Mouse (Mus musculus): Measurements from ENCODE around the gene Zbtb5. TPM values are rescaled to one million over a fixed set of nuclear protein-coding genes. Genes with fewer than 3 reads are reported as not detected.
"Not testable (repeated sequence)": the region's sequence is repeated elsewhere in the genome, so short reads cannot be mapped to it uniquely, and the experiment has no call there.

Zbtb5 gene
- 38.7 TPM in 2 replicates for polyA plus RNA-seq (2016; fragmentation: Nextera tagmentation; extraction: Ambion mirVana)

GRCm38 (mm10) chr4:45012105-45012975 lies at the start of gene Zbtb5:
TSS of gene Zbtb5 (minus strand) at chr4:45012412.
- no peaks in the 10 kb centered on the region for H3K36me3 ChIP-seq
- no peaks in the 10 kb centered on the region for H3K9me3 ChIP-seq
- ATAC-seq (ENCODE audit: insufficient number of reproducible peaks, insufficient read depth, low FRiP score, low TSS enrichment), result peak; percentile 98
- H3K4me3 ChIP-seq, result peak within 1 kb of the TSS; percentile 76
- peak within 1 kb of the TSS; percentile 75 for H3K4me2 ChIP-seq (replicated peaks)
- peak within 1 kb of the TSS; percentile 97 for H3K27ac ChIP-seq
- H3K4me1 ChIP-seq, result peaks cover 19% of the 10 kb centered on the region
- under 1% methylated on average over 62 of the region's 63 CpGs for WGBS
- no peaks in the 10 kb centered on the region for H3K27me3 ChIP-seq
- peak within 1 kb of the TSS; percentile 82 for H3K9ac ChIP-seq

GRCm38 (mm10) chr4:45055451-45055850 lies 43.2 kb upstream of the Zbtb5 start:
- no peak overlapping the region for H3K4me2 ChIP-seq (replicated peaks)
- H3K36me3 ChIP-seq, result peaks cover 52% of the 10 kb centered on the region
- H3K27ac ChIP-seq, result no peak overlapping the region
- no peak for ATAC-seq (ENCODE audit: insufficient number of reproducible peaks, insufficient read depth, low FRiP score, low TSS enrichment)
- H3K4me1 ChIP-seq, result no peaks in the 10 kb centered on the region
- no peak overlapping the region for H3K4me3 ChIP-seq
- H3K27me3 ChIP-seq, result no peaks in the 10 kb centered on the region
- no peak overlapping the region for H3K9ac ChIP-seq
- WGBS, result 91% methylated on average over 8 of the region's 8 CpGs
- H3K9me3 ChIP-seq, result no peaks in the 10 kb centered on the region

GRCm38 (mm10) chr4:45054862-45055261 lies 42.6 kb upstream of the Zbtb5 start:
- H3K27me3 ChIP-seq, result no peaks in the 10 kb centered on the region
- no peaks in the 10 kb centered on the region for H3K4me1 ChIP-seq
- no peaks in the 10 kb centered on the region for H3K9me3 ChIP-seq
- no peak overlapping the region for H3K4me3 ChIP-seq
- 45% methylated on average over 3 of the region's 3 CpGs for WGBS
- no peak overlapping the region for H3K27ac ChIP-seq
- H3K9ac ChIP-seq, result no peak overlapping the region
- peaks cover 52% of the 10 kb centered on the region for H3K36me3 ChIP-seq
- no peak for ATAC-seq (ENCODE audit: insufficient number of reproducible peaks, insufficient read depth, low FRiP score, low TSS enrichment)
- H3K4me2 ChIP-seq (replicated peaks), result no peak overlapping the region

GRCm38 (mm10) chr4:45047956-45048355 lies 35.7 kb upstream of the Zbtb5 start:
- no peak overlapping the region for H3K27ac ChIP-seq
- 76% methylated on average over 9 of the region's 9 CpGs for WGBS
- H3K4me3 ChIP-seq, result no peak overlapping the region
- H3K4me2 ChIP-seq (replicated peaks), result no peak overlapping the region
- H3K27me3 ChIP-seq, result no peaks in the 10 kb centered on the region
- peaks cover 72% of the 10 kb centered on the region for H3K36me3 ChIP-seq
- H3K4me1 ChIP-seq, result no peaks in the 10 kb centered on the region
- no peak overlapping the region for H3K9ac ChIP-seq
- ATAC-seq (ENCODE audit: insufficient number of reproducible peaks, insufficient read depth, low FRiP score, low TSS enrichment), result no peak
- H3K9me3 ChIP-seq, result no peaks in the 10 kb centered on the region

- Histone ChIP-seq H3K9ac (no peak overlapping the region), H3K27me3 (no peaks in the 10 kb centered on the region), H3K9me3 (no peaks in the 10 kb centered on the region), H3K27ac (no peak overlapping the region), H3K4me3 (no peak overlapping the region), H3K36me3 (peaks cover 70% of the 10 kb centered on the region), H3K4me2 (replicated peaks) (no peak overlapping the region), H3K4me1 (no peaks in the 10 kb centered on the region)
- no peak for ATAC-seq (ENCODE audit: insufficient number of reproducible peaks, insufficient read depth, low FRiP score, low TSS enrichment)
- WGBS, result 82% methylated on average over 9 of the region's 9 CpGs
Measured at GRCm38 (mm10) chr4:45047286-45047887, 35.2 kb upstream of the Zbtb5 start.

- WGBS, result 96% methylated on average over 5 of the region's 5 CpGs
- H3K36me3 ChIP-seq, result peaks cover 69% of the 10 kb centered on the region
- no peak overlapping the region for H3K4me3 ChIP-seq
- no peak for ATAC-seq (ENCODE audit: insufficient number of reproducible peaks, insufficient read depth, low FRiP score, low TSS enrichment)
- H3K9ac ChIP-seq, result no peak overlapping the region
- H3K9me3 ChIP-seq, result no peaks in the 10 kb centered on the region
- no peak overlapping the region for H3K27ac ChIP-seq
- no peaks in the 10 kb centered on the region for H3K4me1 ChIP-seq
- no peaks in the 10 kb centered on the region for H3K27me3 ChIP-seq
- no peak overlapping the region for H3K4me2 ChIP-seq (replicated peaks)
Measured at GRCm38 (mm10) chr4:45046679-45047078, 34.5 kb upstream of the Zbtb5 start.

- H3K27ac ChIP-seq, result no peak overlapping the region
- no peaks in the 10 kb centered on the region for H3K9me3 ChIP-seq
- no peaks in the 10 kb centered on the region for H3K27me3 ChIP-seq
- peaks cover 58% of the 10 kb centered on the region for H3K36me3 ChIP-seq
- no peaks in the 10 kb centered on the region for H3K4me1 ChIP-seq
- no peak overlapping the region for H3K4me3 ChIP-seq
- no peak overlapping the region for H3K9ac ChIP-seq
- H3K4me2 ChIP-seq (replicated peaks), result no peak overlapping the region
- ATAC-seq (ENCODE audit: insufficient number of reproducible peaks, insufficient read depth, low FRiP score, low TSS enrichment), result no peak
- 80% methylated on average over 7 of the region's 7 CpGs for WGBS
Measured at GRCm38 (mm10) chr4:45040795-45041194, 28.6 kb upstream of the Zbtb5 start.

- not testable (repeated sequence) for ATAC-seq (ENCODE audit: insufficient number of reproducible peaks, insufficient read depth, low FRiP score, low TSS enrichment); H3K27ac ChIP-seq
Measured at GRCm38 (mm10) chr4:45039546-45039945, 27.3 kb upstream of the Zbtb5 start.

GRCm38 (mm10) chr4:45038879-45039278 lies 26.7 kb upstream of the Zbtb5 start:
- ATAC-seq (ENCODE audit: insufficient number of reproducible peaks, insufficient read depth, low FRiP score, low TSS enrichment); H3K4me2 ChIP-seq (replicated peaks); H3K27me3 ChIP-seq; H3K9ac ChIP-seq; H3K27ac ChIP-seq; H3K4me3 ChIP-seq; H3K4me1 ChIP-seq; H3K9me3 ChIP-seq: not testable (repeated sequence)
- 60% methylated on average over 8 of the region's 8 CpGs for WGBS
- peaks cover 52% of the 10 kb centered on the region for H3K36me3 ChIP-seq

More at GRCm38 (mm10) chr4:45039546-45039945, 27.3 kb upstream of the Zbtb5 start:
- H3K27me3 ChIP-seq; H3K4me3 ChIP-seq; H3K4me1 ChIP-seq; H3K9me3 ChIP-seq; H3K4me2 ChIP-seq (replicated peaks); H3K9ac ChIP-seq: not testable (repeated sequence)
- H3K36me3 ChIP-seq, result peaks cover 57% of the 10 kb centered on the region
- WGBS, result 91% methylated on average over 7 of the region's 7 CpGs

- no peak overlapping the region for H3K27ac ChIP-seq
- no peaks in the 10 kb centered on the region for H3K27me3 ChIP-seq
- H3K9ac ChIP-seq, result no peak overlapping the region
- no peaks in the 10 kb centered on the region for H3K9me3 ChIP-seq
- H3K4me2 ChIP-seq (replicated peaks), result no peak overlapping the region
- H3K36me3 ChIP-seq, result peaks cover 59% of the 10 kb centered on the region
- WGBS, result 88% methylated on average over 13 of the region's 13 CpGs
- no peaks in the 10 kb centered on the region for H3K4me1 ChIP-seq
- no peak for ATAC-seq (ENCODE audit: insufficient number of reproducible peaks, insufficient read depth, low FRiP score, low TSS enrichment)
- H3K4me3 ChIP-seq, result no peak overlapping the region
Measured at GRCm38 (mm10) chr4:45037455-45038410, 25.5 kb upstream of the Zbtb5 start.

- Histone ChIP-seq H3K4me3 (no peak overlapping the region), H3K9me3 (no peaks in the 10 kb centered on the region), H3K4me2 (replicated peaks) (no peak overlapping the region), H3K36me3 (peaks cover 66% of the 10 kb centered on the region), H3K9ac (no peak overlapping the region), H3K27ac (no peak overlapping the region), H3K27me3 (no peaks in the 10 kb centered on the region), H3K4me1 (no peaks in the 10 kb centered on the region)
- WGBS, result 87% methylated on average over 5 of the region's 5 CpGs
- ATAC-seq (ENCODE audit: insufficient number of reproducible peaks, insufficient read depth, low FRiP score, low TSS enrichment), result no peak
Measured at GRCm38 (mm10) chr4:45036571-45036970, 24.4 kb upstream of the Zbtb5 start.
